Mouse (Mus musculus): ENCODE measurements around the gene Utp15.

- TF ChIP-seq FLI1 (IDR thresholded peaks at IDR 0.05; ENCODE audit: low read length) (no peak), GATA1 (IDR thresholded peaks at IDR 0.05; ENCODE audit: borderline replicate concordance, low read length) (no peak)
Measured at GRCm38 (mm10) chr13:98264111-98264510, 1.3 kb upstream of the Utp15 start.
